Mouse (Mus musculus) liver, embryonic 13.5 days (tissue): ENCODE data around the gene Rxfp3. TPM values are rescaled to one million over a fixed set of nuclear protein-coding genes. Genes with fewer than 3 reads are reported as not detected.
"Not testable (repeated sequence)": the region's sequence is repeated elsewhere in the genome, so short reads cannot be mapped to it uniquely, and the experiment has no call there.

Experiments used
- ATAC-seq: fragments of 200-750 bp; cut with Nextera tagmentation; 2 replicates; pipeline ENCODE4 v1.8.0; 2017; ENCODE audit warnings: low read depth, mild to moderate bottlenecking, moderate number of reproducible peaks, moderate library complexity
- DNase-seq: peaks from one replicate; pipeline ENCODE4 v3.0.0; 2022
- H3K27ac ChIP-seq: fragments of 300-500 bp; sonication (generic); 2 replicates; pipeline ENCODE4 v1.5.1; 2015; ENCODE audit warnings: moderate library complexity, mild to moderate bottlenecking, inconsistent platforms
- H3K27me3 ChIP-seq: fragments of 300-500 bp; sonication (generic); 2 replicates; pipeline ENCODE4 v1.6.1; 2015; ENCODE audit warnings: mild to moderate bottlenecking, inconsistent platforms
- H3K36me3 ChIP-seq: fragments of 300-500 bp; sonication (generic); 2 replicates; pipeline ENCODE4 v1.6.1; 2015; ENCODE audit warnings: mild to moderate bottlenecking, inconsistent platforms
- H3K4me1 ChIP-seq: fragments of 300-500 bp; sonication (generic); replicated peaks from 2 replicates; pipeline ENCODE4 v1.6.1; 2015; ENCODE audit warnings: inconsistent platforms
- H3K4me2 ChIP-seq: fragments of 300-500 bp; sonication (generic); 2 replicates; pipeline ENCODE4 v1.6.1; 2015; ENCODE audit warnings: inconsistent platforms, mild to moderate bottlenecking, moderate library complexity
- H3K4me3 ChIP-seq: fragments of 300-500 bp; sonication (generic); replicated peaks from 2 replicates; pipeline ENCODE4 v1.5.1; 2015; ENCODE audit warnings: mild to moderate bottlenecking, inconsistent platforms
- H3K9ac ChIP-seq: fragments of 300-500 bp; sonication (generic); 2 replicates; pipeline ENCODE4 v1.6.1; 2015; ENCODE audit warnings: mild to moderate bottlenecking, inconsistent platforms
- H3K9me3 ChIP-seq: fragments of 300-500 bp; sonication (generic); replicated peaks from 2 replicates; pipeline ENCODE4 v1.6.1; 2016; ENCODE audit warnings: inconsistent platforms
- WGBS: fragments of 180-500 bp; shearing (Covaris S2); methylation state at CpG from one replicate; pipeline ENCODE4 v1.1.7; 2015; ENCODE audit not compliant: insufficient replicate concordance; 5-methylcytosine and 5-hydroxymethylcytosine counted together
- polyA plus RNA-seq: library from polyadenylated mRNA; unstranded; fragments of >200 nt; fragmentation: Nextera tagmentation; extraction: Ambion mirVana; gene quantifications from 2 replicates; pipeline ENCODE4 v1.2.1, GENCODE M21; 2015

Gene Rxfp3
- polyA plus RNA-seq, 1 experiment from 2014 or later, result not detected

DNA sequence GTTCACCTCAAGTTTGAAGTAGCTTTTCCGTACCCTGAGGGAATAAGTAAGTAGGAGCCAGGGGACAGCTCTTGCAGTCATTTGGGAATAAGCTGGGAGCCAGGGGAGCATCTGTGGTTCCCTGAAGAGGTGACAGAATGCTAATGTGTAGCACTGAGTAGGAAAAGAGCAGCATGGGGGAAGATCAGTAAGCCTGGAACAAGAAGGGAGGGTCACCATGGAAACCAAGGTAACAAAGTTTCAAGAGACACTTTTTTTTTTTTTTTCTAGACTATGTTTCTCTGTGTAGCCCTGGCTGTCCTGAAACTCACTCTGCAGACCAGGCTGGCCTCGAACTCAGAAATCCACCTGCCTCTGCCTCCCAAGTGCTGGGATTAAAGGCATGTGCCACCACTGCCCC lies 51.3 kb downstream of the Rxfp3 start:
- WGBS, result 61% methylated on average over 2 of the region's 2 CpGs

DNA sequence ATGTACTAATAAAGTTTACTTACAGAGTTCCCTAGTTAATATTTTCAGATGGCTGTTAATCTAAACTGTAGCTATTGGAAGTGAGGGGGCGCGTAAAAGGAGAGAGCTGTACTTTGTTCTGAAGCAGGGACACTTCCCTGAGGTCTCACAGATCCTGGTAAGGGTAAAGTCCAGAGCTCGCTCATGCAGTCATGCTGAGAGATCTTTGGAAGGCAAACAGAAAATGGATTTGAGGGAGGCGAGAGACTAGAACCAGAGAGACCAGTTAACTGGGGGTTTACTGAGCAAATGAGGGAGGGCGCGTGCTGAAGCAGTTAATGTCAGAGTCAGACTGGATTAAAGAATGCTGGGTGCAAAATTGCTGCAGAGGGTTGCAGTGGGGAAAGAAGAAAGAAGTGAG lies 52.0 kb downstream of the Rxfp3 start:
- Histone ChIP-seq H3K9me3 (no peaks in the 10 kb centered on the region), H3K4me1 (peaks cover 22% of the 10 kb centered on the region), H3K27me3 (no peaks in the 10 kb centered on the region), H3K27ac (peak overlapping the region; percentile 55), H3K9ac (no peak overlapping the region), H3K4me3 (no peak overlapping the region), H3K4me2 (peak overlapping the region; percentile 10; the same call in 1 of the 2 replicates), H3K36me3 (peaks cover 10% of the 10 kb centered on the region; the same call in 1 of the 2 replicates)
- ATAC-seq (no peak), DNase-seq (no peak)
- 66% methylated on average over 6 of the region's 6 CpGs for WGBS

More for the DNA sequence above, 51.3 kb downstream of the Rxfp3 start:
- H3K4me2 ChIP-seq, H3K27me3 ChIP-seq, H3K9ac ChIP-seq, H3K36me3 ChIP-seq, H3K4me3 ChIP-seq, DNase-seq, H3K9me3 ChIP-seq, ATAC-seq: not testable (repeated sequence)
- Histone ChIP-seq H3K4me1 (peaks cover 16% of the 10 kb centered on the region), H3K27ac (peak overlapping the region; percentile 55; the same call in 1 of the 2 replicates)

Other genes with a start within 250 kb of the Rxfp3 start
- 0.43 and 0.46 TPM in 2 replicates for gene C1qtnf3, start 85.7 kb downstream of the Rxfp3 start, polyA plus RNA-seq
- 14.0 and 16.3 TPM in 2 replicates for gene Amacr, start 56.2 kb downstream of the Rxfp3 start, polyA plus RNA-seq
- gene Slc45a2, start 37.3 kb downstream of the Rxfp3 start, polyA plus RNA-seq, result 0.05 TPM in 1 of 2 replicates, not detected in the other
- gene Adamts12, start 26.8 kb upstream of the Rxfp3 start, polyA plus RNA-seq, result 0.20 and 0.34 TPM in 2 replicates